Comparison of ENCODE assay signal across 7 mouse cellular contexts in genomic region chr13:113613341-113613740, GRCm38 (mm10). TPM values are rescaled to one million over a fixed set of nuclear protein-coding genes. Genes with fewer than 3 reads are reported as not detected.
A peak's percentile ranks its signal among the peaks of the same experiment; 100 is the strongest.
DNase-seq lines count a peak whose midpoint lies in the region; ATAC-seq and TF ChIP-seq lines count a peak whose summit lies in the region.

No protein-coding gene starts in this region.

- peaks cover 65% of the 10 kb centered on the region for H3K4me1 ChIP-seq in forebrain, embryonic 15.5 days
- H3K4me1 ChIP-seq in liver, embryonic 11.5 days (replicated peaks; ENCODE audit: control insufficient read depth, insufficient read depth, low read length), result peaks cover 61% of the 10 kb centered on the region
- peaks cover 21% of the 10 kb centered on the region for H3K4me1 ChIP-seq in stomach, postnatal 0 days (replicated peaks; ENCODE audit: control insufficient read depth, insufficient read depth)

- TF ChIP-seq EP300 in stomach, postnatal 0 days (optimal IDR thresholded peaks at IDR 0.05), result no peak

- no peak for ATAC-seq in forebrain, embryonic 15.5 days (replicated peaks)
- ATAC-seq in liver, embryonic 11.5 days (replicated peaks; ENCODE audit: low FRiP score), result no peak
- no peak for ATAC-seq in stomach, postnatal 0 days (ENCODE audit: low FRiP score, low TSS enrichment)

- H3K4me2 ChIP-seq in forebrain, embryonic 15.5 days (replicated peaks), result peak overlapping the region; percentile 90
- peak overlapping the region; percentile 89 for H3K4me2 ChIP-seq in liver, embryonic 11.5 days
- H3K4me2 ChIP-seq in stomach, postnatal 0 days (replicated peaks; ENCODE audit: low read depth), result peak overlapping the region; percentile 84

- H3K27ac ChIP-seq in forebrain, embryonic 15.5 days (replicated peaks), result no peak overlapping the region
- no peak overlapping the region for H3K27ac ChIP-seq in liver, embryonic 11.5 days (ENCODE audit: low read depth, low read length)
- H3K27ac ChIP-seq in stomach, postnatal 0 days (replicated peaks), result peak overlapping the region; percentile 42

- H3K36me3 ChIP-seq in forebrain, embryonic 15.5 days, result no peaks in the 10 kb centered on the region
- H3K36me3 ChIP-seq in liver, embryonic 11.5 days (ENCODE audit: control insufficient read depth, insufficient read depth, low read length), result 0 out of 2 replicates have a peak, but pooled peaks cover 3% of the 10 kb centered on the region
- no peaks in the 10 kb centered on the region; the same call in 1 of the 2 replicates for H3K36me3 ChIP-seq in stomach, postnatal 0 days (ENCODE audit: control insufficient read depth, insufficient read depth, low read length)

- WGBS in forebrain, embryonic 15.5 days, result 34% methylated on average over 12 of the region's 12 CpGs
- WGBS in liver, embryonic 11.5 days, result 42% methylated on average over 12 of the region's 12 CpGs
- WGBS in stomach, postnatal 0 days, result 16% methylated on average over 12 of the region's 12 CpGs

- DNase-seq in testis, postnatal 10 days (ENCODE audit: low spot score), result peak; percentile 39
- no peak for DNase-seq in testis, postnatal 14 days (ENCODE audit: low spot score)
- DNase-seq in liver, embryonic 11.5 days (ENCODE audit: low spot score), result no peak
- DNase-seq in stomach, postnatal 0 days (ENCODE audit: low spot score), result no peak
- no peak for DNase-seq in gastrocnemius, postnatal 4 days (ENCODE audit: low spot score in 2 of 2)
- no peak for DNase-seq in ovary, postnatal 14 days (ENCODE audit: low spot score)

- H3K9ac ChIP-seq in forebrain, embryonic 15.5 days (replicated peaks), result no peak overlapping the region
- H3K9ac ChIP-seq in liver, embryonic 11.5 days (ENCODE audit: low read depth, low read length), result peak overlapping the region; percentile 7; the same call in 1 of the 2 replicates
- H3K9ac ChIP-seq in stomach, postnatal 0 days (ENCODE audit: low read length), result peak overlapping the region; percentile 41

- H3K27me3 ChIP-seq in forebrain, embryonic 15.5 days, result no peaks in the 10 kb centered on the region
- no peaks in the 10 kb centered on the region for H3K27me3 ChIP-seq in liver, embryonic 11.5 days (replicated peaks; ENCODE audit: control insufficient read depth, insufficient read depth, low read length)
- no peaks in the 10 kb centered on the region for H3K27me3 ChIP-seq in stomach, postnatal 0 days (ENCODE audit: control insufficient read depth, insufficient read depth, low read length)

- no peaks in the 10 kb centered on the region for H3K9me3 ChIP-seq in forebrain, embryonic 15.5 days
- H3K9me3 ChIP-seq in liver, embryonic 11.5 days (ENCODE audit: control insufficient read depth, low read length), result no peaks in the 10 kb centered on the region
- H3K9me3 ChIP-seq in stomach, postnatal 0 days (ENCODE audit: control insufficient read depth, low read length), result no peaks in the 10 kb centered on the region

- no peak overlapping the region for H3K4me3 ChIP-seq in forebrain, embryonic 15.5 days
- H3K4me3 ChIP-seq in liver, embryonic 11.5 days (ENCODE audit: low read depth, low read length), result no peak overlapping the region
- peak overlapping the region; percentile 79 for H3K4me3 ChIP-seq in stomach, postnatal 0 days (ENCODE audit: low read depth, low read length)

- TF ChIP-seq CTCF in stomach, postnatal 0 days (IDR thresholded peaks at IDR 0.05; ENCODE audit: low read depth), result no peak

RNA-seq across cellular contexts. Expression of gene Snx18, which starts 5.0 kb away (rescaled TPM):
- 11.6 and 12.0 TPM in 2 replicates for polyA plus RNA-seq in forebrain, embryonic 15.5 days (2015; fragmentation: Nextera tagmentation; extraction: Ambion mirVana)
- polyA plus RNA-seq in liver, embryonic 11.5 days (2014; fragmentation: Nextera tagmentation; extraction: Ambion mirVana), result 14.9 and 16.0 TPM in 2 replicates
- 15.6 and 18.0 TPM in 2 replicates for polyA plus RNA-seq in stomach, postnatal 0 days (2015; fragmentation: Nextera tagmentation; extraction: Ambion mirVana)
- total RNA-seq in gastrocnemius, postnatal 4 days (2021), result 10 to 100 TPM; 30.7 to 36.4 TPM

RNA-seq across cellular contexts. Expression of gene Hspb3, which starts 50.1 kb away (rescaled TPM):
- polyA plus RNA-seq in forebrain, embryonic 15.5 days (2015; fragmentation: Nextera tagmentation; extraction: Ambion mirVana), result 1.1 and 1.2 TPM in 2 replicates
- polyA plus RNA-seq in liver, embryonic 11.5 days (2014; fragmentation: Nextera tagmentation; extraction: Ambion mirVana), result 0.25 and 0.59 TPM in 2 replicates
- 0.17 TPM in 1 of 2 replicates, not detected in the other for polyA plus RNA-seq in stomach, postnatal 0 days (2015; fragmentation: Nextera tagmentation; extraction: Ambion mirVana)
- 10 to 100 TPM; 79.4 to 87.2 TPM for total RNA-seq in gastrocnemius, postnatal 4 days (2021)
